26 mouse cellular contexts compared by ENCODE assay signal in the genomic region with DNA sequence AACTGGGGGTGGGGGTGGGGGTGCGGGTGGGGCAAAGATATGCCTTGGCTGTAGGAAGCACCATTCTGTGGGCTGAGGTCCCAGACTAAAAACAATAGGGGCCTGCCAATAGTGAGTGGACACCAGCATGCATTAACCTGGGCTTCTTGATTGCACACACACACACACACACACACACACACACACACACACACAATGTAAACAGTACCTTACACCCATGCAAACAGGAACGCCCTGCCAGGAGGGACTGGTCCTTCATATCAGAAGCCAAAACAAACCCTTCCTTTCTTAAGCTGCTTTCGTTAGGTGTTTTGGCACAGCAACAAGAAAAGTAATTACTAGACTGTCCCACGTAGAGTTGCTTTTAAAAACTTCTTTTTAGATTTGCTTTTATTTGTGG. TPM values are rescaled to one million over a fixed set of nuclear protein-coding genes. Genes with fewer than 3 reads are reported as not detected.
"Had no signal": no experiment of that assay in that cellular context is flagged by ENCODE, and none has a peak within 500 bp of the region (broad histone marks: within the 10 kb centered on the region; RNA-seq: fewer than 3 reads in every experiment).

No protein-coding gene starts in this region.

- H3K27ac ChIP-seq: gastrocnemius, adult 2 months; hindbrain, embryonic 10.5 days; hindbrain, embryonic 12.5 days; hindbrain, embryonic 14.5 days; intestine, embryonic 15.5 days; limb, embryonic 13.5 days; limb, embryonic 15.5 days had no signal

- DNase-seq: gastrocnemius, adult 2 months; gastrocnemius, postnatal 10 days; gastrocnemius, postnatal 25 days; heart, adult 18-20 months; heart, postnatal 10 days; heart, postnatal 4 days; kidney, adult 18-20 months; kidney, adult 8-10 months; kidney, postnatal 10 days; kidney, postnatal 25 days; kidney, postnatal 4 days; layer of hippocampus, adult 9-11 months; layer of hippocampus, postnatal 36 days; left cerebral cortex, postnatal 4 days had no signal

- H3K9me3 ChIP-seq: hindbrain, embryonic 10.5 days; hindbrain, embryonic 12.5 days; intestine, embryonic 15.5 days; limb, embryonic 13.5 days; limb, embryonic 15.5 days had no signal

- H3K4me3 ChIP-seq: gastrocnemius, adult 2 months; hindbrain, embryonic 10.5 days; hindbrain, embryonic 12.5 days; intestine, embryonic 15.5 days; limb, embryonic 13.5 days; limb, embryonic 15.5 days had no signal

- ATAC-seq: forebrain, embryonic 16.5 days; hindbrain, embryonic 16.5 days; inflammation-experienced regulatory T-cells, adult 6 months; intestine, embryonic 15.5 days; intestine, postnatal 0 days had no signal

- H3K9ac ChIP-seq: hindbrain, embryonic 12.5 days; hindbrain, embryonic 14.5 days; intestine, embryonic 15.5 days; limb, embryonic 13.5 days; limb, embryonic 15.5 days had no signal

- H3K4me2 ChIP-seq: heart, embryonic 11.5 days; hindbrain, embryonic 12.5 days; hindbrain, embryonic 14.5 days; intestine, embryonic 15.5 days; limb, embryonic 13.5 days; limb, embryonic 15.5 days had no signal

- H3K27me3 ChIP-seq: limb, embryonic 13.5 days; limb, embryonic 15.5 days had no signal

- H3K36me3 ChIP-seq: hindbrain, embryonic 10.5 days; hindbrain, embryonic 12.5 days; intestine, embryonic 15.5 days; limb, embryonic 13.5 days; limb, embryonic 15.5 days had no signal

RNA-seq across cellular contexts. Expression of a gene that starts 4.1 kb away (rescaled TPM):
- total RNA-seq: granulocyte monocyte progenitor cell, adult 5-6 weeks had no signal
- polyA plus RNA-seq: inflammation-experienced regulatory T-cells, adult 6 months had no signal
